Mouse (Mus musculus) gastrocnemius, adult 2 months (tissue): Measurements from ENCODE around the gene Dennd6a. TPM values are rescaled to one million over a fixed set of nuclear protein-coding genes. Genes with fewer than 3 reads are reported as not detected.

Experiments used
- DNase-seq: peaks from one replicate; pipeline ENCODE4 v3.0.0; 2022
- H3K27ac ChIP-seq: fragments of 200-600 bp; 2 replicates; pipeline ENCODE4 v1.8.1; 2022; ENCODE audit warnings: mild to moderate bottlenecking
- H3K4me3 ChIP-seq: fragments of 200-600 bp; 2 replicates; pipeline ENCODE4 v1.8.1; 2022; ENCODE audit warnings: mild to moderate bottlenecking, moderate library complexity
- CTCF ChIP-seq: fragments of 200-600 bp; IDR thresholded peaks from 2 replicates; pipeline ENCODE4 v1.8.1; 2022; ENCODE audit warnings: antibody characterized with exemption, mild to moderate bottlenecking, moderate library complexity
- intact Hi-C: fragments of 180-260 bp; cut with DNase I; formaldehyde crosslinking; loops from one replicate; pipeline ENCODE4 v1.15.1; 2025
- total RNA-seq, 2 experiments: library from RNA; stranded (reverse); gene quantifications; 2 replicates each; pipeline ENCODE4 v1.2.3; 2021

Dennd6a gene
- total RNA-seq, 2 experiments from 2014 or later, result 8.2 to 8.5 TPM

GRCm38 (mm10) chr14:26579346-26580343, 6.0 kb downstream of the Dennd6a start:
- TF ChIP-seq CTCF, result no peak
- peak overlapping the region; percentile 99 for H3K27ac ChIP-seq
- intact Hi-C loops, result loop anchor here (2.0 to 5.0 kb wide), 2 partner anchors 45 to 58 kb away; partner anchors contain the start of genes Arf4 and Slmap

GRCm38 (mm10) chr14:26583645-26584044, 10.0 kb downstream of the Dennd6a start:
- TF ChIP-seq CTCF, result no peak
- intact Hi-C loops, result loop anchor here (2.0 to 5.0 kb wide), 2 partner anchors 54 to 93 kb away; partner anchors contain the start of gene Arf4
- Histone ChIP-seq H3K27ac (peak overlapping the region; percentile 12; the same call in 1 of the 2 replicates), H3K4me3 (no peak overlapping the region)
- no peak for DNase-seq

More at GRCm38 (mm10) chr14:26579346-26580343, 6.0 kb downstream of the Dennd6a start:
- H3K4me3 ChIP-seq, result peak overlapping the region; percentile 100
- peak; percentile 95 for DNase-seq

GRCm38 (mm10) chr14:26587116-26587515, 13.5 kb downstream of the Dennd6a start:
- Histone ChIP-seq H3K4me3 (no peak overlapping the region), H3K27ac (peak overlapping the region; percentile 46)
- TF ChIP-seq CTCF, result no peak
- intact Hi-C loops, result no loop called here
- DNase-seq, result no peak

GRCm38 (mm10) chr14:26591353-26591752, 17.7 kb downstream of the Dennd6a start:
- intact Hi-C loops, result no loop called here
- TF ChIP-seq CTCF, result no peak
- Histone ChIP-seq H3K27ac (no peak overlapping the region), H3K4me3 (no peak overlapping the region)
- no peak for DNase-seq

- Histone ChIP-seq H3K4me3 (no peak overlapping the region), H3K27ac (no peak overlapping the region)
- TF ChIP-seq CTCF, result no peak
- no peak for DNase-seq
- intact Hi-C loops, result no loop called here
Observed at GRCm38 (mm10) chr14:26593281-26593895, 19.7 kb downstream of the Dennd6a start.

GRCm38 (mm10) chr14:26595167-26595566, 21.5 kb downstream of the Dennd6a start:
- DNase-seq, result no peak
- no peak overlapping the region for H3K27ac ChIP-seq
- H3K4me3 ChIP-seq, result no peak overlapping the region
- intact Hi-C loops, result no loop called here
- TF ChIP-seq CTCF, result no peak

DNA sequence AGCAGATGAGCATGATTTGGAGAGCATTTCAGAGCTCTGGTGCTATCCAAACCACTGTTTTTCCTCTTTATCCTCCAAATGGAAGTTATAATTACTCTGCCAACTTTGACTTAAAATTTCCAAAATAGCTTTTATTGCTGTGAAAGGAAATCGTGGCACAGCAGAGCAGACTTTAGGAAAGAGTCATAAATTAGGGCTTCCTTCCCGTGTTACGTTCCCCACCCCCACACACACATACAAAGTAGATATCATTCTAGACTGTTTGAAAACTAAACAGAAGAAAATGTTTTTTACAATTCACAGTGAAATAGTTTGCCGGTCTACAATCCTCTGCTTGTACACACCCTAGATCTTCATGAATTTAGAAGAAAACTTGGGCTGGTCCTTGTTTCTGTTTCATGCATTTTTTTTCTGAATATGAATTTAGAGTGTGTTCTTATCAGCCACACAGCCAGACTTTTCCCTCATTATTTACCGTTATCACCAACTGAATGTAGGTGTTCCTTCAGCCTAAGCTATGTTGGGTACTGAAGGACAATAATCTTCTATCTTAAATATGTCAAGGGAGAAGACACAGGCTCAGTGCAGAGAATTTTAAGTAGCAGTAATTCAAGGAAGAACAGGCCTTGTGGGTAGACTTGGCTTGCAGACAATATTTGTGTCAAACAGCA, 22.2 kb downstream of the Dennd6a start:
- Histone ChIP-seq H3K27ac (no peak overlapping the region), H3K4me3 (no peak overlapping the region)
- no peak for TF ChIP-seq CTCF
- DNase-seq, result no peak
- intact Hi-C loops, result no loop called here

GRCm38 (mm10) chr14:26605354-26605753, 31.7 kb downstream of the Dennd6a start:
- no peak overlapping the region for H3K27ac ChIP-seq
- intact Hi-C loops, result no loop called here
- no peak for TF ChIP-seq CTCF

DNA sequence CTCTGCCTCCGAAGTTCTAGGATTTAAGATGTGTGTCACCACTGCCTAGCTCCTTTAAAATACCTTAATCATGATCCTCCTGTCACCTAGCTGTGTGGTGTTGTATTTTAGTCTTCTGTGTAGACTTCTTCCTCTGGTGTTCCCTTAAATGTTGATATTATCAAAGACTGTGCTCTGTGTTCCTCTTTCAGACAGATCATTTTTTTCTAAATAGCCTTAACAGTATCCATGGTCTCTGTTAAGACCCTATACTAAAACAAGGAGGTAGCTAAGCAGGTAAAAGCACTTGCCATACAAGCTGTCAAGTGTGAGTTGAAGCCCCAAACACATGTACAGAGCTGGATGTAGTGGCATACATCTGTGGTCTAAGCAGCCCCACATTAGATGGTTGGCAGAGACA, 36.0 kb downstream of the Dennd6a start:
- no peak overlapping the region for H3K4me3 ChIP-seq
- DNase-seq, result no peak
- no peak overlapping the region for H3K27ac ChIP-seq
- intact Hi-C loops, result no loop called here
- no peak for TF ChIP-seq CTCF

More at GRCm38 (mm10) chr14:26605354-26605753, 31.7 kb downstream of the Dennd6a start:
- H3K4me3 ChIP-seq, result no peak overlapping the region
- no peak for DNase-seq

- Histone ChIP-seq H3K4me3 (no peak overlapping the region), H3K27ac (no peak overlapping the region)
- no peak for DNase-seq
- TF ChIP-seq CTCF, result no peak
- intact Hi-C loops, result no loop called here
Observed at GRCm38 (mm10) chr14:26610689-26611088, 37.0 kb downstream of the Dennd6a start.

DNA sequence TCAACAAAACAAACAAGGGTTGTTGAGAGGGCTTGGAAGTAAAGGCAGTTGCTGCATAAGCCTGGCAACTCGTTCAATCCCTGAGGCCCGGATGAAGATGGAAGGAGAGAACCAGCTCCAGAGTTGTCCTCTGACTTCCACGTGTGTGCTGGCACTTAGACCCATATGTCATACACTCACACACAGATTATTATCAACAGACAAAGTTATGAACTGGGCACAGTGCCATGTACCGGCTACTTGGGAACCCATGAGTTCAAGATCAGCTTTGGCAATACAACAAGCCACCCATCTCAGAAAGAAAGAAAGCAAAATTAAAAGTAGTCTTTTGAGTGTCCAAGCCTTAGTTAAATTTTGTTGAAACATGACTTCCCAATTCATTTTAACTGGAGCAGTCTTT, 51.6 kb downstream of the Dennd6a start:
- no peak overlapping the region for H3K27ac ChIP-seq
- no peak for DNase-seq
- no peak for TF ChIP-seq CTCF
- H3K4me3 ChIP-seq, result no peak overlapping the region
- intact Hi-C loops, result no loop called here

DNA sequence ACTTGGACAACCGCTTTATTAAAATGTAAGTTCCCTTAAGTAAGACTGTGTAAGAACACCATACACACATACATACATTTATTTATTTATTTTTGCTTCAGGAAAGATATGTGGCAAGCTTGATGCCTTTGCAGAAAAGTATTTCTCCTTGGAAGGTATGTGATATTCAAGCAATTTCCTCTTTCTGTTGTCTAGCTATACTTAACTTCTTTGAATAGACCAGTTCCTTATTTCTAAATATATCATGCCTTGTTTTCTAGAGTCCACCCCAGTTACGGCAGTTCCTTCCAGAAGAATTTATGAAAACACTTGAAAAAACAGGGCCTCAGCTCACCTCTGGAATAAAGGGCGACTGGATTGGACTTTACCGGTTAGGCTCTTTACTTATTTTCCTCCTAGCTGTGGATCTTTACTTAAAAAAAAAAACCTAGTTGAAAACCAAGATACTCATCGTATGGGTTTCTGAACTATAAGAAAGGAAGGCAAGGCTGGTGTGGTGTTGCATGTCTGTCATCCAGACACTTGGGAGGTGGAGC, 53.0 kb downstream of the Dennd6a start:
- Histone ChIP-seq H3K27ac (no peak overlapping the region), H3K4me3 (no peak overlapping the region)
- TF ChIP-seq CTCF, result no peak
- DNase-seq, result no peak
- intact Hi-C loops, result no loop called here
